Mouse (Mus musculus): ENCODE data around the gene Tlr8. TPM values are rescaled to one million over a fixed set of nuclear protein-coding genes. Genes with fewer than 3 reads are reported as not detected.
"Not testable (repeated sequence)": the region's sequence is repeated elsewhere in the genome, so short reads cannot be mapped to it uniquely, and the experiment has no call there.

Tlr8 gene
- total RNA-seq (2021), result under 1 TPM; 0.40 to 0.84 TPM
- long read RNA-seq, experiment 1, partial matches to known transcripts, result 0 of 1 reads
- long read RNA-seq, experiment 1, other reads (novel, unspliced or antisense), result 0 of 1 reads
- long read RNA-seq, experiment 2, result 0 reads

DNA sequence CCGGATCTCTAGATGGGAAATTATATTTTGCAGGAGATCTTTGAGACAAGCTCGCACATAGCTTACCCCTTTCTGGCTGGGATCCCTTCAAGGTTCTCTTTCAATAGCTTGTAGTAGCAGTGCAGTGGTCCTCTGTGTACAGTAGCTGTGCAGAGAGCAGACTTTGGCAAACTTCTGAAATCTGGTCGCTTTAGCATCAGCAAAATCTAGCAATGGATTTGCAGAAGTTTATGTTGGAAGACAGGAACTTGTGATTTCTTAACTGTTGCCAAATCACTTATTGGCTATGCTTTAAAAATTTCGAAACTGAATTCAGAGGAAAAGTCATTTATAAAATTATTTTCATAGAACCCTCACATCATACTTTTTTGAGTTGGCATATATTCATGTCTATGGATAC is at the start of gene Tlr8:
TSS of gene Tlr8 (minus strand) at position 244 of the 400 bp plus-strand sequence.
- DNase-seq (ENCODE audit: low spot score), result no peak

DNA sequence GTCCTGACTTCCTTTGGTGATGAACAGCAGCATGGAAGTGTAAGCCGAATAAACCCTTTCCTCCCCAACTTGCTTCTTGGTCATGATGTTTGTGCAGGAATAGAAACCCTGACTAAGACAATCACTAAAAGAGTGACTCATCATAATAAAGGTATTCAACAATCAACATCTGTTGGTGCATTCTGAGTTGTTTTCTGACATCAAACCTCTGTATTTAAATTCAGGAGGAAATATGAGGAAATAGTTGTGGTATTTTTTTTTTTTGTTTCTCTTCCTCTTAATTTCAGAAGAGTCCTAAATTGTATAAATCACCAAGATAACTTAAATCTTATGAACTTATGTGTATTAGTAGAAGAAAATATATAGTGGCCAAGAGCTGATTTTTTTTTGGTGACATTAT is 37.9 kb upstream of the Tlr8 start:
- DNase-seq (ENCODE audit: low spot score), result not testable (repeated sequence)

DNA sequence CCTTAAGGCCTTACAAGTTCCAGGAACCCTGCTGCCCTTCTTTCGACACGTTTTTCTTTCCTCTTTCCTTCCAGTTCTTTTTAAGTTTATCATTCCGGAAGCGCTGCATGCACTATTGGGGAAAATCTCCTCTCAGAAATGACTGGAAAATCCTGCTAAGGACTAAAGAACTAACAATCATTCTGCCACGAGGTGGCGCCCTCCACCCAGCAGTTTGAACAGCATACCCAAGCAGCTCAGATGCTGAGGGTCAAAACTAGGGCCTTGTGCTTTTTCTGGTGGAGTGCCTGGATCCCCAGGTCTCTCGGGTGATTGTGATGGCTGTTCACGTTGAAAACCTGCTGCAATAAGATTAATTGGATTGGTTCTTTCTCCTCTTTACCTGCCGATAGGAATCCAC is 12.8 kb upstream of the Tlr8 start:
- peak; percentile 45 for DNase-seq (ENCODE audit: low spot score)

DNA sequence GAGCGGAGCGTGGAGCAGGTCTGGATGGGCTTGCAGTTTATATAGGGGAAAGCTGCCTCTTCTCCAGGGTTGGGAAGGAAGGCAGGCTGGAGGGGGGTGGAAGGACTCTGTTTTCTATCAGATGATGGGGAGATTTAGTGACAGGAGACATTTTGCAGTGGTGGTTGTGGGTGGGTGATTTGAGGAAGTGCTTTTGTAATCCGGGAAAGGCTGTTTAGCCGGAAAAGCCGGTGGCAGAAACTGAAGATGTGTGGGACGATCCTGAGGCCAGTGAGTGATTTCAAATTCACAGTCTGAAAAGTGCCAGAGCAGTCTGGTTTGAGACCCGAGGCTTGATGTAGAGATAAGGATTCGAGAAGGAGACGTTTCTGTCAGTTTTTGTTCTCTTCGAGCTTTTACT is 12.4 kb upstream of the Tlr8 start:
- no peak for DNase-seq (ENCODE audit: low spot score)

DNA sequence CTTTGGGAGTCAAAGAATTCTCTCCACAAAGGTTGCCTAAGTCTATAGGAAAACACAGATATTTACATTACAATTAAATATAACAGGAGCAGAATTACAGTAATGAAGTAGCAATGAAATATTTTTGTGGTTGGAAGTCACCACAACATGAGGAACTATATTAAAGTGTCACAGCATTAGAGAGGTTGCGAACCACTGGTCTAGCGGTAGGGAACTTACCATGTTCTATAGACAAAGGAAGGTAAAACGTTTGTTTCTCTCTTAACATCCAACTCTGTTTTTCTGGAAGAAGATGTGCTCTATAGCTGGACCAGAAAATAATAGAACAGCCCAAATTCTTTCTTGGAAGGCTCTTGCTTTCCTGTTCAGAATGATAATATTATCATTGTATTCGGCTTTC is 599 bp downstream of the Tlr8 start:
- DNase-seq (ENCODE audit: low spot score), result no peak

DNA sequence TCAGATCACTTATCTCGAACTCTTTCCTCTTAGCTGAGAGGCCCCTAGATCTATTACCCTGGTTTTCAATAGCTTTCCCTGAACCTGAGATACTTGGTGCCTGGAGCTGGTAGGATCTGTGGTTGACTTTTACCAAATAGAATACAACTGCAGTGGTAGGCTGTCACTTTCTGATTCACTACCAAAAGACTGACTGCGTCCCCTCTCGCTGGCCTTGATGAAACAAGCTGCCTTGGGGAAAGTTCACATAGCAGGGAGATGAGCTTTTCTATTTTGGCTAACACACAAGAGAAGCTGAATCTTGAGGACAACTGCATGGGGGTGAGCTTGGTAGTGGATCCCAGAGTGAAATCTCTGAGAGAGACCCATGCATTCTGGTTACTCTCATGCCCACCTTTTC is 22.4 kb downstream of the Tlr8 start:
- no peak for DNase-seq (ENCODE audit: low spot score)

DNA sequence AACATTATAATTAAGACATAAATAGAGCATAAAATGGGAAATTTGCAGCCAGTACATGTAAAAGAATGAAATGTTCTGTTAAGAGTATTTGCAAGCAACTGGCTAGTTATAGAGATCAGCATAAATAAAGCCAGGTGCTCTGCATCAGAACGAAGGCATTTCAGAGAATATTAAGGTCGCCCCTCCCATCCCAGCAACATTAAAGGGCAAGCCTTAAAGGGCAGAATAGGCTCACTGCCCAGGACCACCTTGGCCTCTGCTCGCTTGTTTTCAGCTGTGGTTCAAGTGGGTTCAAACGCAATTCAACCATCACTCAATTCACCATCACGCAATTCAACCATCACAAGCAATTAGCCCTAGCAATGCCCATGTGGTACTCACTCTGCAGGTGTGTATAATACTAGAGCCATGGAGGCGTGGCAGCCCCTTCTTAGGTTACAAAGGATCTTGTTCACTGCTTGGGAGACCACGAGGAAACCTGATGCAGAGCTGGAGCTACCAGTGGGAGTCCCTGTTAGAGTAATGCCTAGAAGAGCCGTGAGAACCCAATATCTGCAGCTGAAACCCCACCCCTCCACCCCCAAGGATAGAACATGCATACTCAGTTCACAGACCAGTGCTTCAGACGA is 24.7 kb downstream of the Tlr8 start:
- no peak for DNase-seq (ENCODE audit: low spot score)

DNA sequence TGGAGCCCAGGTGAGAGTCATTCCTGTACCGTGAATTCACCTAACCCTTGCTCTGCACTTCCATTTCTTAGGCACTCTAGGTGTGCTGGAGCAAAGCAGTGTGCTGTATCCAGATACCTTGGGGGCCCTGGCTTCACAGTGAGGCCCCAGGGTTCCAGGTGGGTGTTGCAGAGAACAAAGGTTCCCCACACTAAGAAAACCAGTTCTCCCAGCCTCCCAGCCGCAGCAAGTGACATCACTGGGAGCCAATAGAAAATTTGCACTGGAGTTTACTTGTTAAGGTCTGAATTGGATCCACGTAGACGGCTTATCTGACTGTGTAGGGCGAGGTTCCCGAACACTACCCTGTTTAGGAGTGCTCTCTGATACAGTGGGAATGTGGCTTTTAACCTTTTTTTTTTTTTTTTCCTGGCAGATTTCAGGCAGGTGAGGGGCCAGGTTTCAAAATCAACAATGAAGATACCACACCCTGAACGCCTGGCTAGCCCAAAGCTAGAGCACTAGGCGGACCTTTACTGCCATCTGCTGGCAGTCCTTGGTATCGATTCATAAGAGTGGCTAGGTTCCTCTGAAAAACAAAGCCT is 30.9 kb downstream of the Tlr8 start:
- peak; percentile 60 for DNase-seq (ENCODE audit: low spot score)

DNA sequence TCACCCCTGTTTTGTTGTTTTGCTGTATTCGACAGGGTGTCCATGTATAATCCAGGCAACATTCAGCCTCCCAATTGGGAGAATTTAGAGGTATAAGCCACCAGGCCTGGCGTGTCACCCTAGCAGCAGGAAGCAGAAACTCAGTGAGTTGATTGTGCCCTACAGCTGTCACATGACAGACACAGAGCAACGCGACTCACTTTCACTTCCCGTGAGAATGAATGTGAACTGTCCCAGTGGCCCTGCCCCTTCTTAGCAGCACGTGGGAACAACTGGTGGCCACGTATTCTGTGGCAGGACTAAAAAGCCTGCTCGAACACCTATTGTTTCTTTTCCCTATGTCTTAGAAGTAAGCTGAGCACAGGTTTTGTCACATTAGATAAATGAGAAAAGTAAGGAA is 33.0 kb downstream of the Tlr8 start:
- no peak for DNase-seq (ENCODE audit: low spot score)

DNA sequence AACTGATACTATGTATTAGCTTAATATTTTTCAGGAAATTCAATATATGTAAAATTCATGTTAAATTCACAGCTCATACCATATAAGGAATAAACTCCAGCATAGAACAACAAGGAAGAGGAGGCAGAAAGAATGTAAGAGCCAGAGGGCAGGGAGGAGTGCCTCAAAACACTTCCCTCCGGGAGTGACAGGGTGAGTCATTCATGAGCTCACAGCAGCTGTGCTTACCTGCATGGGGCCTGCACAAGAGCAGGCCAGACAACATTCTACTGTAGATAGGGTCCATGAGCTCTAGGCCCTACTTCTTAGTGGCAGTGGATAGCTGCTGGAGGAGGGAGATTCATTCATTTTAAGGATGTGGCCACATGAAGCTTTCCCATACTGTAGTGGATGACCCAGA is 34.3 kb downstream of the Tlr8 start:
- no peak for DNase-seq (ENCODE audit: low spot score)

DNA sequence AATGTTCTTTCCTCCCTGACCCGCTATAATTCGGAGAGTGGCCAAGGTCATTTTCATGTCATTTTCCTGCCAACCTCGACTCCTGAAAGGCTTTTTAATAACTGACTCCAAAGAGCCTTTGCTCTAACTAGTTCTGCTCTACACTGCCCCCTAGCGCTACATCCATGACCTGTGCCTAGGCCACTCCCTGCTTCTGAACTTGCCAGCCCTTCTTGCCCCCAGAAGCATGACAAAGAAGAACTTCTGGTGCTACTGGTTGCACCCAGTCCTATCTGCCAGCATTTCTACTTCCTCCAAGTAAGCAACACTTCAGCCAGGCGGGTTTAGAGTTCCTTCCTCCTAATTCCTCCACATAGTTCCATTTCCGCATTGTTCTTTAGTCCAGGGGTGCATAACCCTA is 34.9 kb downstream of the Tlr8 start:
- peak; percentile 54 for DNase-seq (ENCODE audit: low spot score)

DNA sequence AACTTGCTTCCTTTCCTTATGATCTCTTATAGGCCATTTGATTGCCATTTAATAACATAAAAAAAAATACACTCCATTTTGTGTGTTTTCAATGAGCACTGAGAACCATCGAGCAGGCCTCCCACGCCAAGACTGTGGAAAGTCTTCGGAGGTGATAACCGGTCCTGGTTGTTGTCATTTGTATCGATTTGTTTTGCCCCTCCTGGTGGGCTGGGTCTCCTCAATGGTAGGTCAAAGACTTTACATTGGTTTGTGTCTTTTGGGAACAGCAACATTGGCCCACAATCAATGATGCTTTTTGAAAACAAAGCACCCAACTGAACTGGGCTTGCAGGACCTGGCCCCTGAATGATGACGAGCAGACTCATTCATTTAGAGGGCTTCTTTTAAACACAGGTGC is 36.4 kb downstream of the Tlr8 start:
- DNase-seq (ENCODE audit: low spot score), result no peak

DNA sequence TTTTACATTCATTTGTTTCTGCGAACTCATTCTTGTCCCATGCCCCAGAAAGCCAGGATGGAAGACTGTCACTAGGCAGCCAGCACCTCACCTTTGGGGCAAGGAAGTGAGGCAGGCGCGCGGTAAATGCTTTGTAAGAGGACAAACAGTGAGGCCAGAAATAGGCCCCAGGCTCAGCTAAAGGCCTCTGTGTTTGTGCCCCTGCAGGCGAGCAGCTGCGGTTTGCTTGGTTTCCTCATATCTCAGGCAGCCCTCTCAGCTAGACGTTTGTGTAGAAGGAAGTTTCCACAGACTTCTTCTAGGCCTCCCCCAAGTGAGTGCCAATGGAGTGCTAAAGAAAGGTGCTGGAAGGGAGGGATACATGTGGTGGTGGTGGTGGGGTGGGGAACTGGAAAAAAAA is 37.0 kb downstream of the Tlr8 start:
- no peak for DNase-seq (ENCODE audit: low spot score)

DNA sequence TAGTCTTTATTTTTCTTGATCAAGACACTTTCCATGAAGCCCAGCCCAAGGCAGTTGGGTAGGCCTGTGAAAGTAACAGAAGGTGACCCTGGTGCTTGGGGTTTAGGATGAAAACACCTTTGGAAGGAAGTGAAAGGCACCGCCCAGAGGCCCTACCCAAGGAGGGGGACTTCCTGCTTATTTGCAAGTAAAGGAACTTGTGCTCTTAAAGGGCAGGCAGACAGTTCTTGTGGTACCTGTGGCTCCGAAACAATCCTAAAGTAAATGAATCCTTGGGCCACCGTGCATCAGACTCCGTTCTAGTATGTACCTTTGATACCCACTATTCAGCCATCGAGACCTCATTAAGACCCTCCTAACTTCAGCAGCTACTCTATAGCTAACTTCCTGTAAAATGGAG is 37.6 kb downstream of the Tlr8 start:
- DNase-seq (ENCODE audit: low spot score), result no peak

DNA sequence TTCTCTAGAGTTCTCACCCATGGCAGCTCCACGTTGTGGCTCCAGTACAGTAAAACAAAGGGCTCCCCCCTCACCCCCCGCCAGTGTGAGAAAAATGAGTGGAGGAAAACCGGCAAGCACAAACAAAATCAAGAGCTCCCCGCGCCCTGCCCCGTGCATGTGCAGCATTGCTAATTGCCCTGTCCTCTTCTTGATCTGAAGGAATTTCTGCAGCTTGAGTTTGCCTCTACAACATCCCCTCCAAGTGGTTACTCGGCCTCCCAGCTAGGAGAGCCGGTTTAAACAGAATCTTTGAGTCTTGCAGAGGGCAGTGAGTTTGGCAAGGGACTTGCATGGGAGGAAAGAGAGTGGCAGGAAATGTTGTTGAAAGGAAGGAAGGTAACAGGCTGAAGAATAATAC is 51.4 kb downstream of the Tlr8 start:
- DNase-seq (ENCODE audit: low spot score), result no peak

DNA sequence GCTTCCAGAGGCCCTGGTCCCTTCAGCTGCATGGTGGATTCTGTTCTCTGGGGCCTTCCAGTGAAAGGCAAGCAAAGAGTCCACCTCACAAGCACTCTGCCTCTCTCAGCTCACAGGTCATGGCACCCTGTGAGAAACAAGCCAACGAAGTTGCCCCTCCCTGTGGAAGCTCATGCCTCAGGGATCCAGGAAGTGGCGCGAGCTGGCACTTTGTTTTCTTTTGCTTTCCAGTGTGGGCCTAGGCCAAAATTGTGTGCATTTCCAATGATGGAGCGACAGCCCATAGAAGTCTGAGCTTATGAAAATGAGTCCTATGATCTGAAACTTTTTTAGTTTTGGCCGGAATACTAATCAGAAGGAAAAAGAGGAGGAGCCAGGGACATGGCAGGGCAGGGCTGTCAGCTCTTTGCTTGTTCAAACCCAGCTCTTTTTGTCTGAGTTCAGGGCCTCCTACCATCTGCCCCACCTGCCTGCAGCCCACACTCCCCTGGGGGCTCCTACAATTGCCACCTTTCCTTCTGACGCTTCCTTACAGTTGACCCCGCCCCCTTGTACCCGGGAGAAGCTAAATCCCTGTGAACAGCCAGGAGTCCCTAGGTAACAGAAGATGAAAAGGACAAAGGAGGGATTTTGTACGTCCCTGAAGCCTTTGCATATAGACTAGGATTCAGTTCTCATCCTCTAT is 52.1 kb downstream of the Tlr8 start:
- DNase-seq (ENCODE audit: low spot score), result no peak

DNA sequence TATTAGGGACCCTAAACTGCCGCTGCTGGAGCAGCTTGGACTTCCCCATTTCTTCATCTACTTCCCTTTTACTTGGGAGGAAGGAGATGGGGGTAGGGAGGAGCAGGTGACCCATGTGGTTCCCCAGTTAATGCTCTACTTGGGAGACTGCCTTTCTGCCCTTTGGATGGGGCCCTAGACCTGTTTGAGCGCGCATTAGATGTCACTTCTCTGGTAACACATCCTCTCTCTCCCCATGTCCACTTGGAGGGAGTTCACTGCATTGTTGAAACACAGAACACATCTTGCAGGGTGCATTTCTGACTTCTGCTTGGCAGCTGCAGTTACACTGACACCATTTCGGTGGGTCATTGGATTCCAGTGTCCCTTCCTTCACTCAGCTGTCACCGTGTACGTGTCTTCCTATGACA is 53.8 kb downstream of the Tlr8 start:
- DNase-seq (ENCODE audit: low spot score), result no peak

DNA sequence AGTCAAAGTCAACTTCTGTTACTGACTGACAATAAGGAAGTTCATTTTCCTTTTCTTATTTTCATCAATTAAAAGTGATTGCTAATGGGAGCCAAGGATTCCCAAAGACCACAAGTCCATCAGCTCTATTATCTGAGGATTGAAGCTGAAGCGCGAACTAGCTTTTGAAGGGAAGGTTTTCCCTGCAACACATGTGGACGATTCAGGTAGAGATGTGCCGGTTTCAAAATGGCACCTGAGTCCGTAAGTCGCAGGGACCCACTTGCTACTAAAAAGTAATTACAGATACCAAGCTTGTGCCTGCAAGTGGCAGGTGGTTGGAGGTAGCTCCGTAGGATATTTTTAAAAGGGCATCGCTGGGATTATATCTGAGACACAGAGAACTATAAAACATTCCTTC is 54.3 kb downstream of the Tlr8 start:
- no peak for DNase-seq (ENCODE audit: low spot score)

DNA sequence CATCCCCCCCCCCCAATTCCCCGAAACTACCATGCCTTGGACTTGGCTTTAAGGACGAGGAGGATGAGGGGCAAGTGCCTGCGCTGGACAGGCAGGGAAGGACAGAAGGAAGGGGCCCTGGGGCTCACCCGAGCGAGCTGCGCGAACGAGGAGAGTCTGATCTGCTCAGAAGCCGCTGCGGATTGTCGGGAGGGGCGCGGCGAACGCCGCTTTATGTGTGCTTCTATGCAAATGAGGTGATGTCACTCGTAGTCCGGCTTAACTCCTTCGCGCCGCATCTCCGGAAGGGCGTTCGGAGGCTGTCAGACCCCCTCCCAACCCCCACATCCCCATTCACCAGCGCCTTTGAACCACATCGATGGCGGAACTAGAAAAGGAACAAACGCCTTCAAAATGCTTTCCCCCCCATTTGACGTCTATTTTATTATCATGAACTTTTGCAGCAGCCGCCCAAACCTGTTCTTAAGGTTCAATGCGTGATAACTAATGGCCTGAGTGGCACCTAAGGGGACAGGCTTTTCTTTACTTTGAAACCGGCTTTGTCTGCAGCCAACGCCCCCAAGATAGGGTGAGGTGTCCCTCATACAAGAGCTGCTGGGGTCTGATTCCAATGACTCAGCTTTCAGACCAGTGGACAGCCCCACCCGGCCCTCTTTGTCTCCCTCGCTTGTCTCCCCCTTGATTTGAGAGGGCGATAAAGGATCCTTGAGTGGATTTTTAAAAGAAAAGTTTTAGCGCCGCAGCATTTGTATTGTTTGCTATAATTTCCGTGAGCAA is 55.0 kb downstream of the Tlr8 start, which contains the start of gene Tmsb4x:
TSS of gene Tmsb4x (minus strand) at position 338 of the 777 bp plus-strand sequence.
- DNase-seq (ENCODE audit: low spot score), result peak; percentile 80

DNA sequence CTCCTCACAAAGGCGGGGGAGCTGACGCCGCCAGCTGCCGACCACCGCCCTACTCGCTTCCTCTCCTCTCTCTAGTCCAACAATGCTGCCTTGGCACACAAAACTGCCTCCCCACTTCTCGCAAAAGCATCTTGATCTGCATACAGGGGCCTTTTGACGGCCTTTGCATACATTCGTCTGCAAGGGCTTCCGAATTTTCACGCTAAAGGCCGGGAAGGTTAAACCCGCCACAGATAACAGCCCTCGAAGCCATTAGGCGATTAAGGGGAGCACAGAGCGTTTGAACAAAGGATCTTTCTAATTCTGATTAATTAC is 55.7 kb downstream of the Tlr8 start:
- DNase-seq (ENCODE audit: low spot score), result no peak

DNA sequence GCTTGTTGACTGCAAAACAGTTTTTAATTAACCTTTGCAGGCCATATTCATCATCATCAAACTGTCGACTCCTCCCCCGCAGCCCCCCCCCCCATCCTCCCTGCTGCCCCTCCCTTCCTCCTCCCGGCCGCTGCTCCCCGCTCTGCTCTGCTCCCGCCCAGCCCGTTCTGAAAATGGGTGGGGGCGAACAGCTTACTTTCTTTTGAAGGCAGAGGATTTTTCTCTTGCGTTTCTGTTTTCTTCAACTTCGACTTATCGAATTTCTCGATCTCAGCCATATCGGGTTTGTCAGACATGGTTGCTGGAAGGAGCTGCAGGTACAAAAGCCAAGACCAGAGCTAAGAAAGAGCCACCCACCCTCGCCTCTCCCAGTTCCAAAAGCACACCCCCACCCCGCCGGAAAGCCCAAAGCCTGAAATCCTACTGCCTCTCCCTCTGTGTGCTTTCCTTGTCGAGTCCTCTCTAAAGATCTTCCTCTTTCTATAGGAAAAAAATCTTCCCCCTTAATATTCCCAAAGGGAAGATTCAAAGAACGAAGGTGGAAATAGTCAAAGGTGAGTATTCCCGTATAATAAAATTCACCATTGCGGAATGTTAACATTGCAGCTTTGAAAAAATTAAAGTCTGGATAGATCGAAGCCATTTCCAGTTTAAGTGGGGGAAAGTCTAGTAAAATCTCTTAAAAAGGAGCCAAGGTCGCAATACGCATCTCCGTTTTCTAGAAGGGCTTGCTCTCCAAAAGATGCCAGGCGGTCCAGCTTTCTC is 56.2 kb downstream of the Tlr8 start:
- no peak for DNase-seq (ENCODE audit: low spot score)

Measured in gastrocnemius, adult 18-20 months (tissue).